Mouse (Mus musculus): Measurements from ENCODE around the gene Extl1.

The Extl1 gene

GRCm38 (mm10) chr4:134379510-134379909, 4.1 kb downstream of the Extl1 start:
- Histone ChIP-seq H3K36me3 (ENCODE audit: insufficient read depth, low read length) (no peaks in the 10 kb centered on the region), H3K27me3 (ENCODE audit: insufficient read depth, low read length) (no peaks in the 10 kb centered on the region), H3K4me3 (replicated peaks; ENCODE audit: low read length) (peak overlapping the region; percentile 43; the same call in 1 of the 2 replicates), H3K4me1 (replicated peaks; ENCODE audit: low read depth, low read length) (peaks cover 66% of the 10 kb centered on the region), H3K9me3 (ENCODE audit: low read length) (no peaks in the 10 kb centered on the region)
- TF ChIP-seq POU5F1 (IDR thresholded peaks at IDR 0.05; ENCODE audit: borderline replicate concordance, low read length) (no peak), NANOG (IDR thresholded peaks at IDR 0.05; ENCODE audit: borderline replicate concordance, low read length) (no peak), CTCF (conservative IDR thresholded peaks at IDR 0.05; ENCODE audit: low read length) (no peak)

GRCm38 (mm10) chr4:134378089-134378615, 5.5 kb downstream of the Extl1 start:
- no peaks in the 10 kb centered on the region for H3K27me3 ChIP-seq (ENCODE audit: insufficient read depth, low read length)
- peak overlapping the region; percentile 43 for H3K4me3 ChIP-seq (replicated peaks; ENCODE audit: low read length)
- no peaks in the 10 kb centered on the region for H3K36me3 ChIP-seq (ENCODE audit: insufficient read depth, low read length)
- no peaks in the 10 kb centered on the region for H3K9me3 ChIP-seq (ENCODE audit: low read length)
- H3K4me1 ChIP-seq (replicated peaks; ENCODE audit: low read depth, low read length), result peaks cover 80% of the 10 kb centered on the region
- TF ChIP-seq CTCF (conservative IDR thresholded peaks at IDR 0.05; ENCODE audit: low read length), result no peak
- TF ChIP-seq NANOG (IDR thresholded peaks at IDR 0.05; ENCODE audit: borderline replicate concordance, low read length), result no peak
- no peak for TF ChIP-seq POU5F1 (IDR thresholded peaks at IDR 0.05; ENCODE audit: borderline replicate concordance, low read length)

- peaks cover 84% of the 10 kb centered on the region for H3K4me1 ChIP-seq (replicated peaks; ENCODE audit: low read depth, low read length)
- H3K36me3 ChIP-seq (ENCODE audit: insufficient read depth, low read length), result no peaks in the 10 kb centered on the region
- H3K9me3 ChIP-seq (ENCODE audit: low read length), result no peaks in the 10 kb centered on the region
- H3K4me3 ChIP-seq (replicated peaks; ENCODE audit: low read length), result no peak overlapping the region
- TF ChIP-seq NANOG (IDR thresholded peaks at IDR 0.05; ENCODE audit: borderline replicate concordance, low read length) (no peak; the same call in 1 of the 2 replicates), POU5F1 (IDR thresholded peaks at IDR 0.05; ENCODE audit: borderline replicate concordance, low read length) (no peak), CTCF (conservative IDR thresholded peaks at IDR 0.05; ENCODE audit: low read length) (no peak)
- peaks cover 31% of the 10 kb centered on the region for H3K27me3 ChIP-seq (ENCODE audit: insufficient read depth, low read length)
Measured at GRCm38 (mm10) chr4:134374306-134374705, 9.3 kb downstream of the Extl1 start.

- Histone ChIP-seq H3K27me3 (ENCODE audit: insufficient read depth, low read length) (peaks cover 38% of the 10 kb centered on the region), H3K36me3 (ENCODE audit: insufficient read depth, low read length) (no peaks in the 10 kb centered on the region), H3K9me3 (ENCODE audit: low read length) (no peaks in the 10 kb centered on the region), H3K4me1 (replicated peaks; ENCODE audit: low read depth, low read length) (peaks cover 77% of the 10 kb centered on the region), H3K4me3 (replicated peaks; ENCODE audit: low read length) (no peak overlapping the region)
- TF ChIP-seq CTCF (conservative IDR thresholded peaks at IDR 0.05; ENCODE audit: low read length) (no peak), POU5F1 (IDR thresholded peaks at IDR 0.05; ENCODE audit: borderline replicate concordance, low read length) (no peak), NANOG (IDR thresholded peaks at IDR 0.05; ENCODE audit: borderline replicate concordance, low read length) (no peak)
Measured at GRCm38 (mm10) chr4:134373295-134373694, 10.4 kb downstream of the Extl1 start.

GRCm38 (mm10) chr4:134372294-134372747, 11.3 kb downstream of the Extl1 start:
- no peaks in the 10 kb centered on the region for H3K9me3 ChIP-seq (ENCODE audit: low read length)
- H3K27me3 ChIP-seq (ENCODE audit: insufficient read depth, low read length), result peaks cover 40% of the 10 kb centered on the region
- H3K4me3 ChIP-seq (replicated peaks; ENCODE audit: low read length), result peak overlapping the region; percentile 83
- peaks cover 80% of the 10 kb centered on the region for H3K4me1 ChIP-seq (replicated peaks; ENCODE audit: low read depth, low read length)
- TF ChIP-seq POU5F1 (IDR thresholded peaks at IDR 0.05; ENCODE audit: borderline replicate concordance, low read length) (no peak), NANOG (IDR thresholded peaks at IDR 0.05; ENCODE audit: borderline replicate concordance, low read length) (no peak), CTCF (conservative IDR thresholded peaks at IDR 0.05; ENCODE audit: low read length) (no peak)
- no peaks in the 10 kb centered on the region for H3K36me3 ChIP-seq (ENCODE audit: insufficient read depth, low read length)

- H3K4me3 ChIP-seq (replicated peaks; ENCODE audit: low read length), result peak overlapping the region; percentile 83
- no peaks in the 10 kb centered on the region for H3K9me3 ChIP-seq (ENCODE audit: low read length)
- no peak for TF ChIP-seq CTCF (conservative IDR thresholded peaks at IDR 0.05; ENCODE audit: low read length)
- no peak for TF ChIP-seq POU5F1 (IDR thresholded peaks at IDR 0.05; ENCODE audit: borderline replicate concordance, low read length)
- TF ChIP-seq NANOG (IDR thresholded peaks at IDR 0.05; ENCODE audit: borderline replicate concordance, low read length), result no peak
- peaks cover 40% of the 10 kb centered on the region for H3K27me3 ChIP-seq (ENCODE audit: insufficient read depth, low read length)
- no peaks in the 10 kb centered on the region for H3K36me3 ChIP-seq (ENCODE audit: insufficient read depth, low read length)
- peaks cover 72% of the 10 kb centered on the region for H3K4me1 ChIP-seq (replicated peaks; ENCODE audit: low read depth, low read length)
Measured at GRCm38 (mm10) chr4:134371316-134371855, 12.3 kb downstream of the Extl1 start.

- Histone ChIP-seq H3K4me3 (replicated peaks; ENCODE audit: low read length) (peak overlapping the region; percentile 83), H3K36me3 (ENCODE audit: insufficient read depth, low read length) (no peaks in the 10 kb centered on the region), H3K4me1 (replicated peaks; ENCODE audit: low read depth, low read length) (peaks cover 69% of the 10 kb centered on the region), H3K27me3 (ENCODE audit: insufficient read depth, low read length) (peaks cover 42% of the 10 kb centered on the region), H3K9me3 (ENCODE audit: low read length) (no peaks in the 10 kb centered on the region)
- no peak for TF ChIP-seq CTCF (conservative IDR thresholded peaks at IDR 0.05; ENCODE audit: low read length)
- no peak for TF ChIP-seq NANOG (IDR thresholded peaks at IDR 0.05; ENCODE audit: borderline replicate concordance, low read length)
Measured at GRCm38 (mm10) chr4:134370649-134371221, 12.9 kb downstream of the Extl1 start.

GRCm38 (mm10) chr4:134365280-134365679, 18.4 kb downstream of the Extl1 start:
- Histone ChIP-seq H3K4me1 (replicated peaks; ENCODE audit: low read depth, low read length) (peaks cover 54% of the 10 kb centered on the region), H3K9me3 (ENCODE audit: low read length) (no peaks in the 10 kb centered on the region), H3K27me3 (ENCODE audit: insufficient read depth, low read length) (peaks cover 33% of the 10 kb centered on the region), H3K4me3 (replicated peaks; ENCODE audit: low read length) (no peak overlapping the region), H3K36me3 (ENCODE audit: insufficient read depth, low read length) (no peaks in the 10 kb centered on the region)
- TF ChIP-seq NANOG (IDR thresholded peaks at IDR 0.05; ENCODE audit: borderline replicate concordance, low read length) (no peak), POU5F1 (IDR thresholded peaks at IDR 0.05; ENCODE audit: borderline replicate concordance, low read length) (no peak), CTCF (conservative IDR thresholded peaks at IDR 0.05; ENCODE audit: low read length) (no peak)
